Mouse (Mus musculus): ENCODE data around the gene Tmprss6. TPM values are rescaled to one million over a fixed set of nuclear protein-coding genes. Genes with fewer than 3 reads are reported as not detected.

The Tmprss6 gene
- polyA plus RNA-seq, 1 experiment from 2014 or later: 0.51 TPM

DNA sequence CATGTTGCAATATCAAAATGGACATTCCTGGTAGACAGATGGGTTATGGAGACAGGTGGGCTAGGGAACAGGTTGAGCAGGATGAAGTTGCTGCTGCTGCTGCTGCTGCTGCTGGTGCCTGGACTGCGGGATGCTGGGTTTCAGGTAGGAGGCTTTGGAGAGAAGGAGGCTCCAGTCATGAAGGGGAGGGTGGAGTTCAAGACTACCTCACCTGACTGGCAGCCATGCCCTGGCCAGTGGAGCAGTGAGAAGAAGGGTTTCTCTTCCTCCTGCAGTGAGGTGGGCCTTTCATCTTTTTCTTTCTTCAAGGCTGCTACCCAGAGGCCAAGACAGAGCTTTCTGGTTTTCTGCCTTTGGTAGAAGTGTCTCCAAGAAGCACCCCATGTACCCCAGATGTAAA is 8.4 kb upstream of the Tmprss6 start:
- Histone ChIP-seq H3K4me2 (ENCODE audit: low read length) (no peak overlapping the region), H3K4me3 (ENCODE audit: low read length) (no peak overlapping the region), H3K27me3 (replicated peaks; ENCODE audit: control insufficient read depth, insufficient read depth, low read length) (no peaks in the 10 kb centered on the region), H3K9ac (ENCODE audit: low read depth, low read length) (no peak overlapping the region), H3K4me1 (ENCODE audit: control insufficient read depth, insufficient read depth, low read depth, low read length) (no peaks in the 10 kb centered on the region), H3K27ac (ENCODE audit: low read depth, low read length) (no peak overlapping the region), H3K9me3 (ENCODE audit: control insufficient read depth, low read length) (no peaks in the 10 kb centered on the region), H3K36me3 (ENCODE audit: control insufficient read depth, insufficient read depth, low read length) (no peaks in the 10 kb centered on the region)
- ATAC-seq: no peak
- WGBS: 76% methylated on average over 1 of the region's 1 CpGs

DNA sequence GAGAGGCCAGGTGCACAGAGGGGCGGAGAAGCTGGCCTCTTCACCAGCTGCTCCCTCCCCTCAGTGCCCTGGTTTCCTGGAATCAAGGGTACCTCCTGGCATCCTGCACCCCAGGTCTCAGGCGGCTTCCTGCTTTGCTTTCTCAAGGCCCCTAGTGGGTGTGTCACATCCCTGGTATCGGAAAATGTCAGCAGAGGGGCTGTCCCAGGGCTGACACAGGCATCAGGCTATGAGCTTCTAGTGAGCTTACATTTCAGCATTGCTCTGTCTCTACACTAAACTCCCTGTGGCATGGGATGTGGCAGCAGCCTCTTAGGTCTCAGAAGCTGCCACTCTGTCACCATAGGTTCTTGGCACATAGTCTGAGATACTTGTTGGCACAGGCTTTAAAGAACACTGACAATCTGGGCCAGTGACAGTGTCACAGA is 7.2 kb upstream of the Tmprss6 start:
- H3K27me3 ChIP-seq (replicated peaks; ENCODE audit: control insufficient read depth, insufficient read depth, low read length): no peaks in the 10 kb centered on the region
- no peak overlapping the region for H3K9ac ChIP-seq (ENCODE audit: low read depth, low read length)
- no peaks in the 10 kb centered on the region for H3K36me3 ChIP-seq (ENCODE audit: control insufficient read depth, insufficient read depth, low read length)
- WGBS: 73% methylated on average over 3 of the region's 3 CpGs
- H3K4me3 ChIP-seq (ENCODE audit: low read length): no peak overlapping the region
- no peak overlapping the region for H3K4me2 ChIP-seq (ENCODE audit: low read length)
- no peak for ATAC-seq
- no peaks in the 10 kb centered on the region for H3K4me1 ChIP-seq (ENCODE audit: control insufficient read depth, insufficient read depth, low read depth, low read length)
- no peak overlapping the region for H3K27ac ChIP-seq (ENCODE audit: low read depth, low read length)
- H3K9me3 ChIP-seq (ENCODE audit: control insufficient read depth, low read length): no peaks in the 10 kb centered on the region

GRCm38 (mm10) chr15:78473442-78473841 is 5.0 kb upstream of the Tmprss6 start:
- H3K27ac ChIP-seq (ENCODE audit: low read depth, low read length): no peak overlapping the region
- no peak for ATAC-seq
- H3K9ac ChIP-seq (ENCODE audit: low read depth, low read length): no peak overlapping the region
- H3K36me3 ChIP-seq (ENCODE audit: control insufficient read depth, insufficient read depth, low read length): no peaks in the 10 kb centered on the region
- H3K4me1 ChIP-seq (ENCODE audit: control insufficient read depth, insufficient read depth, low read depth, low read length): no peaks in the 10 kb centered on the region
- 73% methylated on average over 6 of the region's 6 CpGs for WGBS
- H3K27me3 ChIP-seq (replicated peaks; ENCODE audit: control insufficient read depth, insufficient read depth, low read length): no peaks in the 10 kb centered on the region
- no peak overlapping the region for H3K4me2 ChIP-seq (ENCODE audit: low read length)
- no peaks in the 10 kb centered on the region for H3K9me3 ChIP-seq (ENCODE audit: control insufficient read depth, low read length)
- H3K4me3 ChIP-seq (ENCODE audit: low read length): no peak overlapping the region

DNA sequence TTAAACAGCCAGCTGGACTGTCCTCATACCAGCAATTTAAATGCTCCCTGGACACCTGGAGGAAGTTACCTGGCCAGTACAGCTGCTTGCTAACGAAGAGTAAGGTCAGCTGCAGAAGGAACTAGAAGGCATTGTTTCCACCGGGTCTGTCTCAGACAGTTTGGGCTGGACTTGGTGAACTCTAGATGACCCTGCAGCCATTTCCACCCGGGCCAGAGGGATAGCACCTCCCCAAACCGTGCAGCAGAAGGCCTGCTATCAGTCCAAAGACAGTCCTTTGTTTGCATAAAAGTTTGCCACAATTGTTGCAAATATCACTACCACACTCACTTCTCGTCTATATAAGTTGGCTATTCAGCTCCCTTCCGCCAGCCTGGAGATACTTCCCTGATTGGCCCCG is 3.5 kb upstream of the Tmprss6 start:
- Histone ChIP-seq H3K27me3 (replicated peaks; ENCODE audit: control insufficient read depth, insufficient read depth, low read length) (no peaks in the 10 kb centered on the region), H3K4me3 (ENCODE audit: low read length) (no peak overlapping the region), H3K9me3 (ENCODE audit: control insufficient read depth, low read length) (no peaks in the 10 kb centered on the region), H3K36me3 (ENCODE audit: control insufficient read depth, insufficient read depth, low read length) (no peaks in the 10 kb centered on the region), H3K9ac (ENCODE audit: low read depth, low read length) (no peak overlapping the region), H3K4me1 (ENCODE audit: control insufficient read depth, insufficient read depth, low read depth, low read length) (no peaks in the 10 kb centered on the region), H3K27ac (ENCODE audit: low read depth, low read length) (no peak overlapping the region), H3K4me2 (ENCODE audit: low read length) (no peak overlapping the region)
- no peak for ATAC-seq
- 48% methylated on average over 7 of the region's 7 CpGs for WGBS

GRCm38 (mm10) chr15:78470495-78471276 is 2.3 kb upstream of the Tmprss6 start:
- H3K9me3 ChIP-seq (ENCODE audit: control insufficient read depth, low read length): no peaks in the 10 kb centered on the region
- H3K9ac ChIP-seq (ENCODE audit: low read depth, low read length): no peak overlapping the region
- no peaks in the 10 kb centered on the region for H3K4me1 ChIP-seq (ENCODE audit: control insufficient read depth, insufficient read depth, low read depth, low read length)
- no peaks in the 10 kb centered on the region for H3K27me3 ChIP-seq (replicated peaks; ENCODE audit: control insufficient read depth, insufficient read depth, low read length)
- H3K4me3 ChIP-seq (ENCODE audit: low read length): no peak overlapping the region
- H3K4me2 ChIP-seq (ENCODE audit: low read length): no peak overlapping the region
- ATAC-seq: no peak
- no peaks in the 10 kb centered on the region for H3K36me3 ChIP-seq (ENCODE audit: control insufficient read depth, insufficient read depth, low read length)
- H3K27ac ChIP-seq (ENCODE audit: low read depth, low read length): no peak overlapping the region
- WGBS: 74% methylated on average over 4 of the region's 4 CpGs

DNA sequence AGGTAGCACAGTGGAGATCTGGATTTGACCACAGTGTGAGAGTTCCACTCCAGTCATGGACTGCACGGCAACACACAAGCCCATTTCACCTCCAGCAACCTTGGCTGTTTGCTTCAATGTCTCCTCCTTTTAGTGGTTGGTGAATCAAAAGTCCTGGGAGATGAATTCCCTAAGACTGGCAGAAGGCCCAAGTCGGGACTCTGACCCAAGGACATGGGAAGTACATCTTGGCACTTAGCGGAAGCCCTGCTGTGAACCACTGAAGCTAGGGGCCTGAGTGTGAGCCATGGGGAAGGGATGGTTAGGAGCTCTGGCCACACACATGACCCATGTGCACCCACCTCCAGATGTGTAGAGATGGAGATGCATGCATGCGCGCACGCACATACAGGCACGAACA is 864 bp downstream of the Tmprss6 start:
- Histone ChIP-seq H3K36me3 (ENCODE audit: control insufficient read depth, insufficient read depth, low read length) (no peaks in the 10 kb centered on the region), H3K4me2 (ENCODE audit: low read length) (no peak overlapping the region), H3K9me3 (ENCODE audit: control insufficient read depth, low read length) (no peaks in the 10 kb centered on the region), H3K9ac (ENCODE audit: low read depth, low read length) (no peak overlapping the region), H3K4me3 (ENCODE audit: low read length) (no peak overlapping the region), H3K27ac (ENCODE audit: low read depth, low read length) (no peak overlapping the region), H3K4me1 (ENCODE audit: control insufficient read depth, insufficient read depth, low read depth, low read length) (no peaks in the 10 kb centered on the region), H3K27me3 (replicated peaks; ENCODE audit: control insufficient read depth, insufficient read depth, low read length) (no peaks in the 10 kb centered on the region)
- WGBS: 94% methylated on average over 7 of the region's 7 CpGs
- no peak for ATAC-seq

DNA sequence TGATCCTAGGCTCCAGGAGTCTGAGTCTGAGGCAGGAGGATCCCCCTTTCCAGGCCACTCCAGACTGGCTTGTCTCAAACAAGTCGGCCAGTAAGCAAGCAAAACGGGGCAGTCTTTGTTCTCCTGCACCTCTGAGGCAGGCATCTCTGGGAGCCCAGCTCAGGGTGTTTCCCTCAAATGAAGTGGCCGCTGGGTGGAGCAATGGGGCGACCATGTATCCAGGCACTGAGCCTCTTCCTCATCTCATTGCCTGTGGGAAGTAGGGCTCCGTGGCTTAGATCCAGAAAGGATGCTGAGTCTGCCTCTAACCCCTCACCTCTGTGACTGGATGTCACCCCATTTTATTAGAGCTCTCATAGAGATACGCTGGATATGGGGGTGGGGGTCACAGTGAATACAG is 1.6 kb downstream of the Tmprss6 start:
- 34% methylated on average over 6 of the region's 6 CpGs for WGBS
- ATAC-seq: no peak
- Histone ChIP-seq H3K27ac (ENCODE audit: low read depth, low read length) (no peak overlapping the region), H3K9me3 (ENCODE audit: control insufficient read depth, low read length) (no peaks in the 10 kb centered on the region), H3K36me3 (ENCODE audit: control insufficient read depth, insufficient read depth, low read length) (no peaks in the 10 kb centered on the region), H3K4me2 (ENCODE audit: low read length) (no peak overlapping the region), H3K9ac (ENCODE audit: low read depth, low read length) (no peak overlapping the region), H3K4me1 (ENCODE audit: control insufficient read depth, insufficient read depth, low read depth, low read length) (no peaks in the 10 kb centered on the region), H3K27me3 (replicated peaks; ENCODE audit: control insufficient read depth, insufficient read depth, low read length) (no peaks in the 10 kb centered on the region), H3K4me3 (ENCODE audit: low read length) (no peak overlapping the region)

DNA sequence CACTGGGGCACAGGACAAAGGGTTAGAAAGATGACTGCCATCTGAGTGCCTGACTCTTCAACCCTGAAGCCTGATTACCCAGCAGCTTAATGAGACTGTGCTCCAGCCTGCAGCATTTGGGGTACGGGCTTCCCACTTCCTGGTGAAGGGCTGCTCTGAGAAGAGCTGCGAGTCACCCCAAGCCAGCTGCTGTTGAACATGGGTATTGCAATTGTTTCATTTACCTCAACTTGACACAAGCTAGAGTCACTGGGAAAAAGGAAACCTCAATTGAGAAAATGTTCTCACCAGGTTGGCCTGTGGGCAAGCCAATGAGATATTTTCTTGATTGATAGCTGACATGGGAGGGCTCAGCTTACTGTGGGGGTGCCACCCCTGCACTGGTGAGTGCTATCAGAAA is 5.5 kb downstream of the Tmprss6 start:
- no peak for ATAC-seq
- Histone ChIP-seq H3K4me2 (ENCODE audit: low read length) (no peak overlapping the region), H3K36me3 (ENCODE audit: control insufficient read depth, insufficient read depth, low read length) (no peaks in the 10 kb centered on the region), H3K27ac (ENCODE audit: low read depth, low read length) (no peak overlapping the region), H3K9me3 (ENCODE audit: control insufficient read depth, low read length) (no peaks in the 10 kb centered on the region), H3K27me3 (replicated peaks; ENCODE audit: control insufficient read depth, insufficient read depth, low read length) (no peaks in the 10 kb centered on the region), H3K9ac (ENCODE audit: low read depth, low read length) (no peak overlapping the region), H3K4me1 (ENCODE audit: control insufficient read depth, insufficient read depth, low read depth, low read length) (no peaks in the 10 kb centered on the region), H3K4me3 (ENCODE audit: low read length) (no peak overlapping the region)
- 83% methylated on average over 2 of the region's 2 CpGs for WGBS

DNA sequence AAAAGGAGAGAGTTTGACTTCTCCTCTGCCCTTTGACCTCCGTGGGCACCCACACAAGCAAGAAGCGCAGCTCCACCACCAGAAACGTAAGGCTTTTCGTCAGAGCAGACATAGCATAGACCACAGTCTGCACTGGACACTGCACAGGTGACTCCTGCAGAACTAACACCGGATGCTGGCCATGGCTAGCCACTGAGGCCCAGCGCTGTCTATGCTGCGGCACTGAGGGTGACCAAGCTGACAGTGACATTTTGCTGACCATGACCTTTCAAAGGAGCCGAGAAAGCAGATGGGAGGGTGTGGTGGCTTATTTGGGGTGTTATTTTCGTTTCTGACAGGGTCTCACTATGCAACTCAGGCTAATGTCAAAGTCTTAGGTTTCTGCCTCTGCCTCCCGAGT is 11.2 kb downstream of the Tmprss6 start:
- H3K4me3 ChIP-seq (ENCODE audit: low read length): no peak overlapping the region
- no peak for ATAC-seq
- H3K4me1 ChIP-seq (ENCODE audit: control insufficient read depth, insufficient read depth, low read depth, low read length): no peaks in the 10 kb centered on the region; the same call in 1 of the 2 replicates
- no peaks in the 10 kb centered on the region for H3K9me3 ChIP-seq (ENCODE audit: control insufficient read depth, low read length)
- no peak overlapping the region for H3K4me2 ChIP-seq (ENCODE audit: low read length)
- 78% methylated on average over 10 of the region's 10 CpGs for WGBS
- H3K27ac ChIP-seq (ENCODE audit: low read depth, low read length): no peak overlapping the region
- no peaks in the 10 kb centered on the region for H3K27me3 ChIP-seq (replicated peaks; ENCODE audit: control insufficient read depth, insufficient read depth, low read length)
- H3K9ac ChIP-seq (ENCODE audit: low read depth, low read length): no peak overlapping the region
- no peaks in the 10 kb centered on the region for H3K36me3 ChIP-seq (ENCODE audit: control insufficient read depth, insufficient read depth, low read length)
